8 mouse cellular contexts compared by ENCODE assay signal in genomic region chr5:45668831-45669230, GRCm38 (mm10). TPM values are rescaled to one million over a fixed set of nuclear protein-coding genes. Genes with fewer than 3 reads are reported as not detected.
DNase-seq lines count a peak whose midpoint lies in the region; ATAC-seq lines count a peak whose summit lies in the region.

No protein-coding gene starts in this region.

- ATAC-seq in CD4-positive, CD25-positive, alpha-beta regulatory T cell, adult 4 months = no peak
- peak; percentile 10; the same call in 1 of the 2 replicates for ATAC-seq in neural tube, embryonic 11.5 days (ENCODE audit: insufficient read depth, low FRiP score, low TSS enrichment)
- ATAC-seq in forebrain, embryonic 13.5 days = peak; percentile 5
- ATAC-seq in liver, embryonic 12.5 days = no peak

- peak overlapping the region; percentile 63 for H3K4me3 ChIP-seq in neural tube, embryonic 11.5 days (ENCODE audit: low read depth, low read length)
- H3K4me3 ChIP-seq in forebrain, embryonic 13.5 days = peak overlapping the region; percentile 84
- H3K4me3 ChIP-seq in liver, embryonic 12.5 days = peak overlapping the region; percentile 72

- no peaks in the 10 kb centered on the region for H3K27me3 ChIP-seq in neural tube, embryonic 11.5 days (ENCODE audit: control insufficient read depth, insufficient read depth, low read length)
- H3K27me3 ChIP-seq in forebrain, embryonic 13.5 days = no peaks in the 10 kb centered on the region
- no peaks in the 10 kb centered on the region for H3K27me3 ChIP-seq in liver, embryonic 12.5 days (replicated peaks)
- no peaks in the 10 kb centered on the region for H3K27me3 ChIP-seq in splenic B cell, adult 2 months (ENCODE audit: control insufficient read depth, insufficient read depth, low read length, poor library complexity, severe bottlenecking)

- DNase-seq in CD4-positive, CD25-positive, alpha-beta regulatory T cell, adult 2 months (ENCODE audit: low read depth, low spot score) = peak; percentile 40
- DNase-seq in neural tube, embryonic 11.5 days (ENCODE audit: low spot score) = no peak
- no peak for DNase-seq in neural tube, embryonic 10.5 days (ENCODE audit: extremely low spot score, low spot score)
- DNase-seq in splenic B cell, adult 2 months (ENCODE audit: low read depth, low spot score) = peak; percentile 42
- DNase-seq in right cerebral cortex, postnatal 25 days = no peak

- no peaks in the 10 kb centered on the region for H3K9me3 ChIP-seq in neural tube, embryonic 11.5 days (ENCODE audit: control insufficient read depth, low read length)
- no peaks in the 10 kb centered on the region for H3K9me3 ChIP-seq in forebrain, embryonic 13.5 days (replicated peaks)
- no peaks in the 10 kb centered on the region for H3K9me3 ChIP-seq in liver, embryonic 12.5 days (replicated peaks)

- H3K4me2 ChIP-seq in neural tube, embryonic 11.5 days (ENCODE audit: low read depth) = peak overlapping the region; percentile 83
- peak overlapping the region; percentile 88 for H3K4me2 ChIP-seq in forebrain, embryonic 13.5 days
- H3K4me2 ChIP-seq in liver, embryonic 12.5 days = peak overlapping the region; percentile 81

- no peaks in the 10 kb centered on the region for H3K36me3 ChIP-seq in neural tube, embryonic 11.5 days (ENCODE audit: control insufficient read depth, insufficient read depth, low read length)
- no peaks in the 10 kb centered on the region for H3K36me3 ChIP-seq in forebrain, embryonic 13.5 days (ENCODE audit: poor library complexity, severe bottlenecking)
- peaks cover 12% of the 10 kb centered on the region for H3K36me3 ChIP-seq in liver, embryonic 12.5 days
- H3K36me3 ChIP-seq in splenic B cell, adult 2 months (ENCODE audit: control insufficient read depth, insufficient read depth, low read length, poor library complexity, severe bottlenecking) = no peaks in the 10 kb centered on the region

- H3K9ac ChIP-seq in neural tube, embryonic 11.5 days (ENCODE audit: low read length) = peak overlapping the region; percentile 69
- H3K9ac ChIP-seq in forebrain, embryonic 13.5 days = peak overlapping the region; percentile 72
- peak overlapping the region; percentile 87 for H3K9ac ChIP-seq in liver, embryonic 12.5 days

- H3K4me1 ChIP-seq in neural tube, embryonic 11.5 days (ENCODE audit: control insufficient read depth, insufficient read depth, low read length) = peaks cover 3% of the 10 kb centered on the region; the same call in 1 of the 2 replicates
- peaks cover 21% of the 10 kb centered on the region for H3K4me1 ChIP-seq in forebrain, embryonic 13.5 days
- peaks cover 16% of the 10 kb centered on the region for H3K4me1 ChIP-seq in liver, embryonic 12.5 days

- H3K27ac ChIP-seq in neural tube, embryonic 11.5 days (ENCODE audit: low read depth, low read length) = peak overlapping the region; percentile 67; the same call in 1 of the 2 replicates
- H3K27ac ChIP-seq in forebrain, embryonic 13.5 days = peak overlapping the region; percentile 74
- H3K27ac ChIP-seq in liver, embryonic 12.5 days = peak overlapping the region; percentile 88

- 6% methylated on average over 3 of the region's 3 CpGs for WGBS in neural tube, embryonic 11.5 days
- 3% methylated on average over 3 of the region's 3 CpGs for WGBS in forebrain, embryonic 13.5 days
- 0% methylated on average over 3 of the region's 3 CpGs for WGBS in liver, embryonic 12.5 days (ENCODE audit: insufficient replicate concordance)

RNA-seq across cellular contexts. Expression of gene Ncapg, which starts 0.9 kb away (rescaled TPM):
- 1 to 10 TPM; 7.1 to 9.5 TPM for polyA plus RNA-seq in CD4-positive, CD25-positive, alpha-beta regulatory T cell, adult 4 months (2017; shearing (Covaris generic))
- polyA plus RNA-seq in neural tube, embryonic 11.5 days (2014; fragmentation: Nextera tagmentation; extraction: Ambion mirVana) = 70.4 and 73.0 TPM in 2 replicates
- 54.1 and 58.0 TPM in 2 replicates for polyA plus RNA-seq in forebrain, embryonic 13.5 days (2015; fragmentation: Nextera tagmentation; extraction: Ambion mirVana)
- polyA plus RNA-seq in liver, embryonic 12.5 days (2016; fragmentation: Nextera tagmentation; extraction: Ambion mirVana) = 59.9 and 62.7 TPM in 2 replicates

RNA-seq across cellular contexts. Expression of gene Fam184b, which starts 29.4 kb away (rescaled TPM):
- polyA plus RNA-seq in CD4-positive, CD25-positive, alpha-beta regulatory T cell, adult 4 months (2017; shearing (Covaris generic)) = under 1 TPM; 0.26 to 0.42 TPM
- polyA plus RNA-seq in neural tube, embryonic 11.5 days (2014; fragmentation: Nextera tagmentation; extraction: Ambion mirVana) = 1.3 and 1.9 TPM in 2 replicates
- polyA plus RNA-seq in forebrain, embryonic 13.5 days (2015; fragmentation: Nextera tagmentation; extraction: Ambion mirVana) = 3.2 and 3.6 TPM in 2 replicates
- polyA plus RNA-seq in liver, embryonic 12.5 days (2016; fragmentation: Nextera tagmentation; extraction: Ambion mirVana) = 0.18 and 0.29 TPM in 2 replicates

Comparison
In these comparisons a context has a peak if more than half of its experiments do, and no peak if none do; other contexts are left out.
1. DNase-seq: peak in CD4-positive, CD25-positive, alpha-beta regulatory T cell, adult 2 months (single experiment) and splenic B cell, adult 2 months (single experiment); none in neural tube, embryonic 11.5 days (single experiment), neural tube, embryonic 10.5 days (single experiment) and right cerebral cortex, postnatal 25 days (single experiment).
2. ATAC-seq: peak in neural tube, embryonic 11.5 days (single experiment) and forebrain, embryonic 13.5 days (single experiment); none in CD4-positive, CD25-positive, alpha-beta regulatory T cell, adult 4 months (single experiment) and liver, embryonic 12.5 days (single experiment).
3. Peak in every context shown above with its lines, with median percentiles within 50 percentile points of each other: H3K27ac ChIP-seq, H3K4me2 ChIP-seq, H3K4me3 ChIP-seq and H3K9ac ChIP-seq.